8 mouse cellular contexts compared by ENCODE assay signal in genomic region chr7:101320399-101321217, GRCm38 (mm10). TPM values are rescaled to one million over a fixed set of nuclear protein-coding genes. Genes with fewer than 3 reads are reported as not detected.
DNase-seq lines count a peak whose midpoint lies in the region; ATAC-seq and TF ChIP-seq lines count a peak whose summit lies in the region.

No protein-coding gene starts in this region.

- TF ChIP-seq POLR2A in cortical plate, adult 2 months (IDR thresholded peaks at IDR 0.05; ENCODE audit: extremely low read depth, insufficient read depth, low read length), result no peak

- peaks cover 37% of the 10 kb centered on the region for H3K4me1 ChIP-seq in E14TG2a.4 (replicated peaks; ENCODE audit: low read depth, low read length)
- H3K4me1 ChIP-seq in cortical plate, adult 2 months (ENCODE audit: control insufficient read depth, insufficient read depth, low read length), result peaks cover 9% of the 10 kb centered on the region
- H3K4me1 ChIP-seq in hindbrain, embryonic 10.5 days (replicated peaks), result peaks cover 37% of the 10 kb centered on the region
- peaks cover 27% of the 10 kb centered on the region for H3K4me1 ChIP-seq in limb, embryonic 10.5 days
- H3K4me1 ChIP-seq in midbrain, postnatal 0 days (ENCODE audit: insufficient read depth, low read length), result no peaks in the 10 kb centered on the region

- H3K36me3 ChIP-seq in E14TG2a.4 (ENCODE audit: insufficient read depth, low read length), result no peaks in the 10 kb centered on the region
- no peaks in the 10 kb centered on the region for H3K36me3 ChIP-seq in hindbrain, embryonic 10.5 days
- H3K36me3 ChIP-seq in limb, embryonic 10.5 days, result no peaks in the 10 kb centered on the region
- no peaks in the 10 kb centered on the region for H3K36me3 ChIP-seq in midbrain, postnatal 0 days (ENCODE audit: insufficient read depth, low read length)

- H3K27ac ChIP-seq in cortical plate, adult 2 months (ENCODE audit: insufficient read depth, low read length), result no peak overlapping the region
- H3K27ac ChIP-seq in hindbrain, embryonic 10.5 days, result peak overlapping the region; percentile 85
- peak overlapping the region; percentile 84 for H3K27ac ChIP-seq in limb, embryonic 10.5 days
- no peak overlapping the region for H3K27ac ChIP-seq in midbrain, postnatal 0 days (ENCODE audit: low read depth, low read length)

- TF ChIP-seq CTCF in E14TG2a.4 (conservative IDR thresholded peaks at IDR 0.05; ENCODE audit: low read length), result no peak
- no peak for TF ChIP-seq CTCF in cortical plate, adult 2 months (IDR thresholded peaks at IDR 0.05; ENCODE audit: extremely low read depth, insufficient read depth, low read length)
- TF ChIP-seq CTCF in midbrain, postnatal 0 days (IDR thresholded peaks at IDR 0.05), result no peak

- intact Hi-C loops in heart, postnatal 10 days (cut with DNase I), result no loop called here

- DNase-seq in heart, adult 11 months, result peak; percentile 93
- no peak for DNase-seq in heart, postnatal 10 days
- DNase-seq in hindbrain, embryonic 10.5 days (ENCODE audit: low spot score), result peak; percentile 62
- DNase-seq in limb, embryonic 10.5 days (ENCODE audit: low spot score), result peak; percentile 78
- DNase-seq in midbrain, postnatal 0 days (ENCODE audit: low spot score), result peak; percentile 52
- no peak for DNase-seq in left cerebral cortex, adult 8-10 months (ENCODE audit: low spot score in 2 of 2)

- H3K9ac ChIP-seq in midbrain, postnatal 0 days (replicated peaks; ENCODE audit: low read length, poor library complexity, severe bottlenecking), result peak overlapping the region; percentile 68

- H3K9me3 ChIP-seq in E14TG2a.4 (ENCODE audit: low read length), result no peaks in the 10 kb centered on the region
- no peaks in the 10 kb centered on the region for H3K9me3 ChIP-seq in hindbrain, embryonic 10.5 days
- no peaks in the 10 kb centered on the region for H3K9me3 ChIP-seq in limb, embryonic 10.5 days (replicated peaks)
- H3K9me3 ChIP-seq in midbrain, postnatal 0 days (ENCODE audit: low read length), result no peaks in the 10 kb centered on the region

- peak overlapping the region; percentile 86 for H3K4me2 ChIP-seq in midbrain, postnatal 0 days (ENCODE audit: low read depth, low read length, poor library complexity, severe bottlenecking)

- WGBS in hindbrain, embryonic 10.5 days, result 7% methylated on average over 29 of the region's 37 CpGs
- WGBS in limb, embryonic 10.5 days, result 5% methylated on average over 37 of the region's 37 CpGs
- 7% methylated on average over 22 of the region's 37 CpGs for WGBS in midbrain, postnatal 0 days

- H3K4me3 ChIP-seq in E14TG2a.4 (replicated peaks; ENCODE audit: low read length), result peak overlapping the region; percentile 85
- peak overlapping the region; percentile 77 for H3K4me3 ChIP-seq in cortical plate, adult 2 months (ENCODE audit: insufficient read depth, low read length)
- H3K4me3 ChIP-seq in hindbrain, embryonic 10.5 days, result peak overlapping the region; percentile 82
- peak overlapping the region; percentile 84 for H3K4me3 ChIP-seq in limb, embryonic 10.5 days
- peak overlapping the region; percentile 82 for H3K4me3 ChIP-seq in midbrain, postnatal 0 days (ENCODE audit: low read depth, low read length)

- H3K27me3 ChIP-seq in E14TG2a.4 (ENCODE audit: insufficient read depth, low read length), result peaks cover 73% of the 10 kb centered on the region
- H3K27me3 ChIP-seq in hindbrain, embryonic 10.5 days (ENCODE audit: insufficient read depth, poor library complexity, severe bottlenecking), result peaks cover 68% of the 10 kb centered on the region
- H3K27me3 ChIP-seq in limb, embryonic 10.5 days (ENCODE audit: low read depth, poor library complexity, severe bottlenecking), result peaks cover 55% of the 10 kb centered on the region
- peaks cover 7% of the 10 kb centered on the region for H3K27me3 ChIP-seq in midbrain, postnatal 0 days (ENCODE audit: insufficient read depth, low read length)

- ATAC-seq in midbrain, postnatal 0 days (ENCODE audit: low FRiP score), result peak; percentile 65

RNA-seq across cellular contexts. Expression of gene Stard10, which starts 3.7 kb away (rescaled TPM):
- 10 to 100 TPM; 22.1 to 32.3 TPM for total RNA-seq in heart, postnatal 10 days (2021)
- polyA plus RNA-seq in cortical plate, adult 2 months (2012; rRNA removed), result 94.2 and 95.5 TPM in 2 replicates
- polyA plus RNA-seq in hindbrain, embryonic 10.5 days (2016; fragmentation: Nextera tagmentation; extraction: Ambion mirVana), result 9.8 and 10.4 TPM in 2 replicates
- 10.1 and 11.7 TPM in 2 replicates for polyA plus RNA-seq in limb, embryonic 10.5 days (2016; fragmentation: Nextera tagmentation; extraction: Ambion mirVana)
- total RNA-seq in midbrain, postnatal 0 days (2014; rRNA removed), result 21.5 and 47.7 TPM in 2 replicates
- polyA plus RNA-seq in midbrain, postnatal 0 days (2015; fragmentation: Nextera tagmentation; extraction: Ambion mirVana), result 11.0 and 12.1 TPM in 2 replicates
- 10 to 100 TPM; 90.3 to 98.6 (median 92.0) TPM for total RNA-seq in left cerebral cortex, adult 8-10 months (2022)

RNA-seq across cellular contexts. Expression of gene Atg16l2, which starts 18.6 kb away (rescaled TPM):
- total RNA-seq in heart, postnatal 10 days (2021), result 10 to 100 TPM; 11.4 to 13.7 TPM
- 65.1 and 74.5 TPM in 2 replicates for polyA plus RNA-seq in cortical plate, adult 2 months (2012; rRNA removed)
- polyA plus RNA-seq in hindbrain, embryonic 10.5 days (2016; fragmentation: Nextera tagmentation; extraction: Ambion mirVana), result 13.8 and 20.1 TPM in 2 replicates
- polyA plus RNA-seq in limb, embryonic 10.5 days (2016; fragmentation: Nextera tagmentation; extraction: Ambion mirVana), result 19.6 and 23.0 TPM in 2 replicates
- total RNA-seq in midbrain, postnatal 0 days (2014; rRNA removed), result 17.0 and 31.5 TPM in 2 replicates
- 22.4 and 22.6 TPM in 2 replicates for polyA plus RNA-seq in midbrain, postnatal 0 days (2015; fragmentation: Nextera tagmentation; extraction: Ambion mirVana)
- 10 to 100 TPM; 46.0 to 66.1 (median 57.3) TPM for total RNA-seq in left cerebral cortex, adult 8-10 months (2022)

RNA-seq across cellular contexts. Expression of gene Arap1, which starts 27.3 kb away (rescaled TPM):
- 10 to 100 TPM; 49.4 to 50.7 TPM for total RNA-seq in heart, postnatal 10 days (2021)
- 16.3 and 19.1 TPM in 2 replicates for polyA plus RNA-seq in cortical plate, adult 2 months (2012; rRNA removed)
- 14.7 and 19.2 TPM in 2 replicates for polyA plus RNA-seq in hindbrain, embryonic 10.5 days (2016; fragmentation: Nextera tagmentation; extraction: Ambion mirVana)
- polyA plus RNA-seq in limb, embryonic 10.5 days (2016; fragmentation: Nextera tagmentation; extraction: Ambion mirVana), result 13.1 and 20.5 TPM in 2 replicates
- 12.3 and 30.0 TPM in 2 replicates for total RNA-seq in midbrain, postnatal 0 days (2014; rRNA removed)
- 6.9 and 8.9 TPM in 2 replicates for polyA plus RNA-seq in midbrain, postnatal 0 days (2015; fragmentation: Nextera tagmentation; extraction: Ambion mirVana)
- 10 to 100 TPM; 19.6 to 32.5 (median 25.3) TPM for total RNA-seq in left cerebral cortex, adult 8-10 months (2022)

Comparison
In these comparisons a context has a peak if more than half of its experiments do, and no peak if none do; other contexts are left out.
1. DNase-seq: peak in heart, adult 11 months (single experiment), hindbrain, embryonic 10.5 days (single experiment), limb, embryonic 10.5 days (single experiment) and midbrain, postnatal 0 days (single experiment); none in heart, postnatal 10 days (0 of 2) and left cerebral cortex, adult 8-10 months (0 of 2).
2. H3K27ac ChIP-seq: peak in hindbrain, embryonic 10.5 days (single experiment) and limb, embryonic 10.5 days (single experiment); none in cortical plate, adult 2 months (single experiment) and midbrain, postnatal 0 days (single experiment).
3. Peak in every context shown above with its lines, with median percentiles within 50 percentile points of each other: H3K4me3 ChIP-seq.